Mouse (Mus musculus) neural tube, embryonic 12.5 days (tissue): ENCODE measurements around the gene Bbc3. TPM values are rescaled to one million over a fixed set of nuclear protein-coding genes. Genes with fewer than 3 reads are reported as not detected.

Experiments used
- ATAC-seq: fragments of 200-750 bp; cut with Nextera tagmentation; 2 replicates; pipeline ENCODE4 v1.8.0; 2017; ENCODE audit warnings: low read depth, mild to moderate bottlenecking, moderate TSS enrichment, moderate library complexity; ENCODE audit not compliant: low FRiP score
- H3K27ac ChIP-seq: fragments of 300-500 bp; sonication (generic); 2 replicates; pipeline ENCODE4 v1.5.1; 2016
- H3K27me3 ChIP-seq: fragments of 300-500 bp; sonication (generic); replicated peaks from 2 replicates; pipeline ENCODE4 v1.6.1; 2016; ENCODE audit warnings: mild to moderate bottlenecking
- H3K36me3 ChIP-seq: fragments of 300-500 bp; sonication (generic); 2 replicates; pipeline ENCODE4 v1.6.1; 2016; ENCODE audit warnings: mild to moderate bottlenecking
- H3K4me1 ChIP-seq: fragments of 300-500 bp; sonication (generic); 2 replicates; pipeline ENCODE4 v1.6.1; 2016
- H3K4me2 ChIP-seq: fragments of 300-500 bp; sonication (generic); replicated peaks from 2 replicates; pipeline ENCODE4 v1.6.1; 2016; ENCODE audit warnings: mild to moderate bottlenecking
- H3K4me3 ChIP-seq: fragments of 300-500 bp; sonication (generic); 2 replicates; pipeline ENCODE4 v1.5.1; 2016
- H3K9ac ChIP-seq: fragments of 300-500 bp; sonication (generic); 2 replicates; pipeline ENCODE4 v1.6.1; 2016; ENCODE audit warnings: mild to moderate bottlenecking
- H3K9me3 ChIP-seq: fragments of 300-500 bp; sonication (generic); 2 replicates; pipeline ENCODE4 v1.6.1; 2016; ENCODE audit warnings: mild to moderate bottlenecking
- WGBS: fragments of 180-500 bp; shearing (Covaris S2); methylation state at CpG from one replicate; pipeline ENCODE4 v1.1.7; 2016; 5-methylcytosine and 5-hydroxymethylcytosine counted together
- polyA plus RNA-seq: library from polyadenylated mRNA; unstranded; fragments of >200 nt; fragmentation: Nextera tagmentation; extraction: Ambion mirVana; gene quantifications from 2 replicates; pipeline ENCODE4 v1.2.1, GENCODE M21; 2016

Gene Bbc3
- polyA plus RNA-seq, 1 experiment from 2014 or later, result 25.0 TPM

DNA sequence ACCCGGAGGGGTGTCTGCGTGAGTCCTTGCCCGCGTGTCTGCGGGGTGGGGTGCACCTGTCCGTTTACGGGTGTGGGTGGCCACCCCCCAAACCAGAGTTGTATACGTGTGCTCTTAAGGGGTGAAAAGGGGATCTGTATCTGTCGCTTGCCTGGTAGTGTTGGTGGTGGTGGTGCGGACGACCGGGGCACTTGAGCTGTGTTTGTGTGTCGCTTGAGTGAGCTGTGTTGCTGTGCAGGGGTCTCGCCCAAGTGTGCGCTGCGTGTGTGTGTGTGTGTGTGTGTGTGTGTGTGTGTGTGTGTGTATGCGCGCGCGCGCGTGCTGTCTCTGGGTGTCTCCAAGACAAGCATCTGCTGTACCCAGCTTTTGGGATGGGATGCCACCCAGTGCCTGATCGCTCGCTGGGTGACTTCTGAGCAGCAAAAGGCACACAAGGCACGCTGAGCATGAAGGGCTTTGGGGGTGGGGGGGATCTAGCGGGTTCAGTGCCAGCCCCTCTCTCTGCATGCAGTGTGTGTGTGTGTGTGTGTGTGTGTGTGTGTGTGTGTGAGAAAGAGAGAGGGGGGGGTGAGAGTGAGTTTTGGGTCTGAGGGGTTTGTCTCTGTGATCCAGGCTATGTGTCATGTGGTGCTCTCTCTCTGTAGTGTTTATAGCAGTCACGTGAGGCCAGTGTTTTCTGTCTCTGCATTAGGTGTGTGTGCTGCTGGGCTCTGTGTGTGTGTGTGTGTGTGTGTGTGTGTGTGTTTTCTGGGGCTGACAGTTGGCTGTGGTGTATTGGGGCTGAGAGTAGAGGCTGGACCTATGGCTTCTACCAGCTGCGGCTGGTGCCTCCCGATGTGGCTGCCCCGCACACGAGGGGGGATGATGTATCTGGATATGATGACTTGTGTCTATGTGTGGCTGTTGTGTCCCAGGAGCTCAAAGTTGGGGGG, 2.6 kb downstream of the Bbc3 start:
- peak overlapping the region; percentile 99 for H3K4me2 ChIP-seq
- H3K4me1 ChIP-seq, result peaks cover 53% of the 10 kb centered on the region
- H3K27ac ChIP-seq, result no peak overlapping the region
- peak overlapping the region; percentile 80 for H3K4me3 ChIP-seq
- H3K36me3 ChIP-seq, result no peaks in the 10 kb centered on the region
- no peaks in the 10 kb centered on the region for H3K9me3 ChIP-seq
- peak overlapping the region; percentile 91 for H3K9ac ChIP-seq
- under 1% methylated on average over 31 of the region's 31 CpGs for WGBS
- 0 out of 2 replicates have a peak, but pooled peaks have one; percentile 6 for ATAC-seq
- 0 out of 2 replicates have a peak, but pooled peaks cover 3% of the 10 kb centered on the region for H3K27me3 ChIP-seq

DNA sequence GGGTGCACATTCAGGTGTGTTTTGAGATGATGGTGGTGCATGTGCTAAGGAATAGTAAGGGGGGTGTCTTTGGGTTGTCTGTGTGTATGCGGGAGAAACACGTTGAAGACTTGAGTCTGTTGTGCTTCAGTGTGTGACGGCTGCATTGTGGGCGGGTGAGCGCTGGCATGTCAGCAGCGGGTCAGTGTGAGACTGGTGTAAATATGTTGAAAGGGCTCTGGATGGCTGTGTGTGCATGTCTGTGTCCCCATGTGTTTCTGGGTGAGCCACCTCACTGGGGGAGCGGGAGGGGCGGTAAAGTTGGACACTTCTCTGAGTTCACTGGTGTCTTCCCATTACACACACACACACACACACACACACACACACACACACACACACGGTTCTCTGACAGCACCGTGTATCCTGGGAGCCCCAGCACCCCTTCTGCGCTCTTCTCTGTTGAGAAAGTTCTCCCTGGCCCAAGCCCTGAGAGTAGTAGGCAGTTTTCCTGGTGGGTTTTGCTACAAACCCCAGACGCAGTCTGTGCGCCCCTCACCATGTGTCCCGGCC, 3.3 kb downstream of the Bbc3 start:
- H3K27ac ChIP-seq, result peak overlapping the region; percentile 75; the same call in 1 of the 2 replicates
- WGBS, result under 1% methylated on average over 14 of the region's 14 CpGs
- no peaks in the 10 kb centered on the region for H3K36me3 ChIP-seq
- H3K4me2 ChIP-seq, result peak overlapping the region; percentile 99
- H3K9ac ChIP-seq, result peak overlapping the region; percentile 91
- ATAC-seq, result no peak
- peak overlapping the region; percentile 80 for H3K4me3 ChIP-seq
- H3K4me1 ChIP-seq, result peaks cover 53% of the 10 kb centered on the region
- H3K9me3 ChIP-seq, result no peaks in the 10 kb centered on the region
- H3K27me3 ChIP-seq, result 0 out of 2 replicates have a peak, but pooled peaks cover 3% of the 10 kb centered on the region

DNA sequence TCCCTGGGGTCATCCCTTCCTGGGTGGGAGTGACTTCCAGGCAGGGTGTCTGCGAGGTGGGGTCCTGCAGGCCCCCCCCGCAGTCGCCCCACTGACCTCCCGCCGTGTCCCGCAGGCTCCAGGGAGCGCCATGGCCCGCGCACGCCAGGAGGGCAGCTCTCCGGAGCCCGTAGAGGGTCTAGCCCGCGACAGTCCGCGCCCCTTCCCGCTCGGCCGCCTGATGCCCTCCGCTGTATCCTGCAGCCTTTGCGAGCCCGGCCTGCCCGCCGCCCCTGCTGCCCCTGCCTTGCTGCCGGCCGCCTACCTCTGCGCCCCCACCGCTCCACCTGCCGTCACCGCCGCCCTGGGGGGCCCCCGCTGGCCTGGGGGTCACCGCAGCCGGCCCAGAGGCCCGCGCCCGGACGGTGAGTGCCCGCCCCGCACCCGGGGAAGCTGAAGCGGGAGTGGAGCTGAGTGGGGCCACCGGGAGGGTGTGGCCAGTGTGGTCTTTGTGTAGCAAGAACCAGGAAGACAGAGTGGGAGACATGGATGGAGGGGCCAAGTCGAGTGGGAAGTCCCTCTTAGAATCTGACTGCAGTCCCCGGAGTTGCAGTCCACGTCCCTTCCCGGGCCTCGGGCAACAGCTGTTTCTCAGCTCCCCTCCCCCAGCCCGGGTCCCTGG, 3.9 kb downstream of the Bbc3 start:
- H3K4me3 ChIP-seq, result peak overlapping the region; percentile 80
- H3K4me1 ChIP-seq, result peaks cover 53% of the 10 kb centered on the region
- H3K9me3 ChIP-seq, result no peaks in the 10 kb centered on the region
- H3K27me3 ChIP-seq, result 0 out of 2 replicates have a peak, but pooled peaks cover 3% of the 10 kb centered on the region
- H3K4me2 ChIP-seq, result peak overlapping the region; percentile 99
- under 1% methylated on average over 44 of the region's 49 CpGs for WGBS
- peaks cover 3% of the 10 kb centered on the region for H3K36me3 ChIP-seq
- peak overlapping the region; percentile 91 for H3K9ac ChIP-seq
- ATAC-seq, result no peak
- H3K27ac ChIP-seq, result peak overlapping the region; percentile 75

DNA sequence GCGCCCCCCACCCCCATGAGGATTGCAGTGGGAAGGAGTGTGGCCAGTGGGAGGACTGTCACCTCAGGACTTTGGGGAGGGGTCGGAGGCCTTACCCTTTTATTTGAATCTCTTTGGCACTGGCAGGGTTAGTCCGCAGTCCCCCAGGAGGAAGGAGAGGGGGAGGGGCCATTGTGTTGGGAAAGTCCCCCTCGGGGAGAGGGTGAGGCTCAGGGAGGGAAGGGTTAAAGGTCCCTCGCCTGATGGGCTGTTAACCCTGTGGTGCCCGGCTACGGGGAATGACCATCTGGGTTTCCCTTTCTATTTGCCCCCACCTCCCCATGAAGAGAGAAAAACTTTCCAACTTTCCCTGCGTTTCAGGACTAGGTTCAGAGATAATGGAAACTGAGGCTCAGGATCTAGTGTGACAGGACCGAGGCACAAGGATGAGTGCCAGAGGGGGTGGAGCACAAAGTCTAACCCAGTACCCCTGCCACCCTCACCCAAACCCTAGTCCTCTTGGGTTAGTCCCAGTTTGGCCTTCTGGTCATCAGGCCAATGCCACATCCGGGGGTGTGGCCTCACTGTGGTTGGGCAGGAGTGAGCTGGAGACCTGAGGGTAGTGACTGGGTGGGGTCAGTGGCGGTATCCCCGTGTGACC, 4.6 kb downstream of the Bbc3 start:
- H3K27ac ChIP-seq, result peak overlapping the region; percentile 75
- H3K4me3 ChIP-seq, result peak overlapping the region; percentile 80
- H3K36me3 ChIP-seq, result peaks cover 9% of the 10 kb centered on the region
- no peak for ATAC-seq
- 0 out of 2 replicates have a peak, but pooled peaks cover 3% of the 10 kb centered on the region for H3K27me3 ChIP-seq
- H3K4me1 ChIP-seq, result peaks cover 53% of the 10 kb centered on the region
- 1% methylated on average over 12 of the region's 12 CpGs for WGBS
- no peaks in the 10 kb centered on the region for H3K9me3 ChIP-seq
- H3K4me2 ChIP-seq, result peak overlapping the region; percentile 99
- peak overlapping the region; percentile 91 for H3K9ac ChIP-seq

DNA sequence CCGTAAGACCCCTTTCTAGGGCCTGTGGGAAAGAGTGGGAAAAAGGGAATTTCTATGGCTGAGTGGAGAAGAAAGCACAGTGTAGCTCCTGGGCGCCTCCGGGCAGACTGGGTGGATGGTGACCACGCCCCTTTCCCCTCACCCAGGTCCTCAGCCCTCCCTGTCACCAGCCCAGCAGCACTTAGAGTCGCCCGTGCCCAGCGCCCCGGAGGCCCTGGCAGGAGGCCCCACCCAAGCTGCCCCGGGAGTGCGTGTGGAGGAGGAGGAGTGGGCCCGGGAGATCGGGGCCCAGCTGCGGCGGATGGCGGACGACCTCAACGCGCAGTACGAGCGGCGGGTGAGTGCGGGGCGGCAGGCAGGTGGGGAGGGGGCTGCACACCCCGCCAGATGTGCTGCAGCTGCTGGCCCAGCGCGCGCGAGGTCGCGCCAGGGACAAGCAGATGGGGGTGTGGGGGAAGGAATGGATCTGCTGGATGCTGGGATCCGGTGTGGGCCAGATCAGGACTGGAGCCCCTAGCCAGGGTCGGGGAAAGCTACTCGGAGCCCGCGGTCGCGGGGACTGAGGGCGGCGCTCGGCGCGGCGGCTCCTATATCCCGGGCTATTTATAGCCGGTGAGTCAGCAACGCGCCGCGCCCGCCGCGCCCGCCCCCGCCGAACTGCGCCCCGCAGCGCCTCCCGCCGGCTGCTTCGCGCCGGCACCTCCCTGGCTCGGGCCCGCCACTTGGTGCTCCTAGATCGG, 5.5 kb downstream of the Bbc3 start:
- peak; percentile 60 for ATAC-seq
- peaks cover 12% of the 10 kb centered on the region for H3K36me3 ChIP-seq
- H3K9ac ChIP-seq, result peak overlapping the region; percentile 86
- under 1% methylated on average over 66 of the region's 66 CpGs for WGBS
- H3K27me3 ChIP-seq, result 0 out of 2 replicates have a peak, but pooled peaks cover 3% of the 10 kb centered on the region
- peak overlapping the region; percentile 99 for H3K4me2 ChIP-seq
- H3K4me1 ChIP-seq, result peaks cover 53% of the 10 kb centered on the region
- peak overlapping the region; percentile 80 for H3K4me3 ChIP-seq
- peak overlapping the region; percentile 93 for H3K27ac ChIP-seq
- no peaks in the 10 kb centered on the region for H3K9me3 ChIP-seq

DNA sequence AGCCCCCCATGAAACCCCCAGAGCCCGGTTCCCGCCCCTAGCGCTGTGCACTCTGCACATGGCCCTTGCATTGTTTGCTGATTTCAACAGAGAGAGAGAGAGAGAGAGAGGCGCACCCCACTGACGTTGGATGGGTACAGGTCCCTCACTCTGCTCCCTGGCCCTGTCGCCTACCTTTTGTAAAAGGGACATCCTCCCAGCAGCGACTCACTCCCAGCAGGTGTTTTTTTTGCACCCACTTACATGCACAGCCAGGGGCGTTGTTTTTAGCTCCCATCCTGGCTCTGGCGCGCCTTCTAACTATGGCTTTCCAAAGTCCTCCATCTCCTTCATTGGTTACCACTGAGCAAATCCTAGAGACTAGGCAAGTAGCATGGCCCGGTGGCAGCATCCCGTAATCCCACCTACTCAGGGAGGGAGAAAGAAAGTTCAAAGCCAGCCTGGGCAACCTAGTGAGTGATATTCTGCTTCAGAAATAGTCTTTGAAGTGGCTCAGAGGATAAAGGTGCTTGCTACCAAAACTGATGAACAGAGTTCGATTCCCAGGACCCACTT, 6.1 kb downstream of the Bbc3 start:
- peak overlapping the region; percentile 93; the same call in 1 of the 2 replicates for H3K27ac ChIP-seq
- 0 out of 2 replicates have a peak, but pooled peaks cover 3% of the 10 kb centered on the region for H3K27me3 ChIP-seq
- peak overlapping the region; percentile 80 for H3K4me3 ChIP-seq
- WGBS, result 10% methylated on average over 13 of the region's 13 CpGs
- H3K36me3 ChIP-seq, result peaks cover 12% of the 10 kb centered on the region
- H3K4me2 ChIP-seq, result peak overlapping the region; percentile 99
- H3K9me3 ChIP-seq, result no peaks in the 10 kb centered on the region
- H3K4me1 ChIP-seq, result peaks cover 48% of the 10 kb centered on the region
- ATAC-seq, result peak; percentile 38; the same call in 1 of the 2 replicates
- peak overlapping the region; percentile 86 for H3K9ac ChIP-seq

DNA sequence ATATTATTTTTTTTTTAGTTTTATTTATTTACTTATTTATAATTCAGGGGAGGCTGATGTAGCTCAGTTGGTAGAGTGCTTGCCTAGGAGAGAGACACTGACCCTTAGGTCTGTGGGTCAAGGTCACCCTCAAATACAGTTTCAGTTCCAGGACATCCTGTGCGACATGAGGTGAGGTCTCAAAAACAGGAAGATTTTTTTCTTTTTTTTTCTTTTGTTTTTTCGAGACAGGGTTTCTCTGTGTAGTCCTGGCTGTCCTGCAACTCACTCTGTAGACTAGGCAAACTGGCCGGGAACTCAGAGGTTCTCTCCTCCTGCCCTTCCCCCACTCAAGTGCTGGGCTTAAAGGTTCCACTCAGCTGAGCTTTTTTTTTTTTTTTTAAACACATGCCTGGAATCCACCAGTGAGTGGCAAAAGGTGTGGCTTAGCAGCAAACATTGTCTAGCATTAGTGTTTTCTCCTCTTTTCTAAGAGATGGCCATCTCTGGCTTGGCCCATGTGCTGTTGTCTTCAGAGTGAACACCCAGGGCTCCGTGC, 7.1 kb downstream of the Bbc3 start:
- Histone ChIP-seq H3K27me3 (0 out of 2 replicates have a peak, but pooled peaks cover 3% of the 10 kb centered on the region), H3K4me1 (peaks cover 39% of the 10 kb centered on the region), H3K4me3 (no peak overlapping the region), H3K9me3 (no peaks in the 10 kb centered on the region), H3K36me3 (peaks cover 12% of the 10 kb centered on the region), H3K27ac (no peak overlapping the region), H3K9ac (no peak overlapping the region), H3K4me2 (no peak overlapping the region)
- ATAC-seq, result no peak
- WGBS, result 74% methylated on average over 4 of the region's 4 CpGs

GRCm38 (mm10) chr7:16317094-16317493, 8.9 kb downstream of the Bbc3 start:
- ATAC-seq, result no peak
- peaks cover 21% of the 10 kb centered on the region for H3K4me1 ChIP-seq
- no peaks in the 10 kb centered on the region for H3K27me3 ChIP-seq
- H3K27ac ChIP-seq, result no peak overlapping the region
- 89% methylated on average over 14 of the region's 14 CpGs for WGBS
- no peak overlapping the region for H3K9ac ChIP-seq
- H3K4me3 ChIP-seq, result no peak overlapping the region
- peaks cover 12% of the 10 kb centered on the region for H3K36me3 ChIP-seq
- no peaks in the 10 kb centered on the region for H3K9me3 ChIP-seq
- no peak overlapping the region for H3K4me2 ChIP-seq

- H3K4me1 ChIP-seq, result peaks cover 4% of the 10 kb centered on the region; the same call in 1 of the 2 replicates
- H3K4me2 ChIP-seq, result no peak overlapping the region
- peaks cover 17% of the 10 kb centered on the region for H3K36me3 ChIP-seq
- H3K27ac ChIP-seq, result no peak overlapping the region
- no peak overlapping the region for H3K4me3 ChIP-seq
- H3K27me3 ChIP-seq, result no peaks in the 10 kb centered on the region
- H3K9me3 ChIP-seq, result no peaks in the 10 kb centered on the region
- 96% methylated on average over 4 of the region's 4 CpGs for WGBS
- no peak overlapping the region for H3K9ac ChIP-seq
- ATAC-seq, result no peak
These were observed 11.0 kb downstream of the Bbc3 start for GRCm38 (mm10) chr7:16319216-16319615.

DNA sequence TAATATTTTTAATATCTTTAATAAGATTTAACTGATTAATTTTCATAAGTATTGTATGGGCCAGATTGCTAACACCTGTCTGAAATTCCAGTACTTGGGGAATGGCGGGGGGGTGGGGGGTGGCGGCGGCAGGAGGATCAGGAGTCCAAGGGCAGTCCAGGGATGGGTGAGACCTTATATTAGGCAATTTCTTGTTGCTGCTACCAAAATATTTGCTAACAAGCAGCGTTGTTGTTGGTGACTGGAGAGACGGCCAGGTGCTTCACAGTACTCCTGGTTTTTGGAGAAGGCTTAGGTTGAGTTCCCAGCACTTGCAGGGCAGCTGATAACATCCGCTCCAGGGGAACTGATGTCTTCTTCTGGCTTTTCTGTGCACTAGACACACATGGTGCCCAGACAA, 12.3 kb downstream of the Bbc3 start:
- ATAC-seq, result no peak
- no peak overlapping the region for H3K4me2 ChIP-seq
- no peaks in the 10 kb centered on the region for H3K27me3 ChIP-seq
- H3K9me3 ChIP-seq, result no peaks in the 10 kb centered on the region
- H3K36me3 ChIP-seq, result peaks cover 17% of the 10 kb centered on the region
- H3K27ac ChIP-seq, result no peak overlapping the region
- no peak overlapping the region for H3K9ac ChIP-seq
- 92% methylated on average over 6 of the region's 6 CpGs for WGBS
- no peaks in the 10 kb centered on the region for H3K4me1 ChIP-seq
- H3K4me3 ChIP-seq, result no peak overlapping the region

- Histone ChIP-seq H3K4me1 (peaks cover 4% of the 10 kb centered on the region), H3K4me2 (no peak overlapping the region), H3K27ac (no peak overlapping the region), H3K27me3 (no peaks in the 10 kb centered on the region), H3K4me3 (no peak overlapping the region), H3K9ac (no peak overlapping the region), H3K9me3 (no peaks in the 10 kb centered on the region), H3K36me3 (peaks cover 32% of the 10 kb centered on the region)
- no peak for ATAC-seq
- 90% methylated on average over 7 of the region's 7 CpGs for WGBS
These were observed 16.5 kb downstream of the Bbc3 start for GRCm38 (mm10) chr7:16324661-16325060.
